Mouse (Mus musculus) ES-Bruce4 (cell line): ENCODE measurements around the gene Sgta.

ENCODE experiments used
- CTCF ChIP-seq: IDR thresholded peaks from one replicate; pipeline ENCODE4 v1.8.1; 2011; ENCODE audit warnings: low read depth, low read length
- EP300 ChIP-seq: IDR thresholded peaks from 2 replicates; pipeline ENCODE4 v1.6.1; 2011; ENCODE audit warnings: low read depth, low read length; ENCODE audit not compliant: insufficient read depth
- POLR2A ChIP-seq: IDR thresholded peaks from one replicate; pipeline ENCODE4 v1.8.1; 2011; ENCODE audit warnings: low read length; ENCODE audit not compliant: insufficient read depth

DNA sequence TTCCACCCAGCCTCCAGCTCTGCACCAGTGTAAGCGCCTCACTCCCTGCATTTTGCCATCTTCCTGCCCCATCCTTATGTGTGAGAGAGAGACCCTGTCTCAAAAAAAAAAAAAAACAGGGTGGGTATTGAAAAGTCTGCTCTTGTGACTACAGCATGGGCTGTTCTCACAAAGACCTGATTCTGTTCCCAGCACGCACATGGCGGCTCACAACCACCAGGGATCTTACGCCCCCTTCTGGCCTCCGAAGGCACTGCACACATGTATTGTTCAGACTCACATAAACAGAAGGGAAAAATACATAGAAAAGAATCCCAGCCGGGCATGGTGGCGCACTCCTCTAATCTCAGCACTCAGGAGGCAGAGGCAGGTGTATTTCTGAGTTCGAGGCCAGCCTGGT lies 37.2 kb downstream of the Sgta start:
- TF ChIP-seq CTCF (peak; percentile 90), EP300 (no peak), POLR2A (no peak)
